Mouse (Mus musculus) small intestine, adult 2 months (tissue): ENCODE results near the gene Slco3a1.

Experiments
- CTCF ChIP-seq: fragments of 200-500 bp; IDR thresholded peaks from 2 replicates; pipeline ENCODE4 v1.5.1; 2012; ENCODE audit warnings: low read depth, mild to moderate bottlenecking, control low read depth, inconsistent platforms, low read length, moderate library complexity, mixed read lengths; ENCODE audit not compliant: insufficient replicate concordance, insufficient read length; ENCODE audit errors: extremely low read depth
- POLR2A ChIP-seq: fragments of 200-500 bp; IDR thresholded peaks from 2 replicates; pipeline ENCODE4 v1.6.1; 2012; ENCODE audit warnings: low read depth, mild to moderate bottlenecking, control low read depth, inconsistent platforms, low read length, moderate library complexity

DNA sequence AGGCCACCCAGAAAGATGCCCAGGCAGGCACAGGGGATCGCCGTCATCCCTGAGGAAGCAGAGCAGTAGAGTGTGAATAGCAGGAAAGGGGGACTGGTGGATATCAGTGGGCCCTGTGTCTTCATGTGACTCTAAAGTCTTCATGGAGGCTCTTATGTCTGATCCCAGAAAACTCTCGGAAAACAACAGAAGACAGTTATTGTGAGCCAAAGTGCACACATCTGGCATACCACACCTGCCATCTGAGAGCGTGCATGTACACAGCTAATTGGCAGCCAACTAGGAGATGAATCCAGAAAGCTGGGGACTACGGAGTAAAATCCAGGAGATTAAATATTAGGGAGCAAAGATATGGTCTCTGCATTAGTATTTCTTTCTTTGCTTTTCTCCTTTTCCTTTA lies 233.9 kb downstream of the Slco3a1 start:
- TF ChIP-seq POLR2A = no peak
- no peak for TF ChIP-seq CTCF
